Mouse (Mus musculus): ENCODE measurements around the gene Muc5ac. TPM values are rescaled to one million over a fixed set of nuclear protein-coding genes. Genes with fewer than 3 reads are reported as not detected.
"Not testable (repeated sequence)": the region's sequence is repeated elsewhere in the genome, so short reads cannot be mapped to it uniquely, and the experiment has no call there.

The Muc5ac gene
- polyA plus RNA-seq, 1 experiment from 2014 or later, result not detected

GRCm38 (mm10) chr7:141776199-141776598 is 12.6 kb upstream of the Muc5ac start:
- 91% methylated on average over 5 of the region's 5 CpGs for whole genome bisulfite sequencing
- no peak for DNase-seq (ENCODE audit: low spot score, missing footprints)
- H3K4me2 ChIP-seq, result no peak overlapping the region
- no peak for ATAC-seq (ENCODE audit: low FRiP score)
- H3K9me3 ChIP-seq (ENCODE audit: control insufficient read depth, low read length), result no peaks in the 10 kb centered on the region
- H3K9ac ChIP-seq (ENCODE audit: low read length), result no peak overlapping the region
- peaks cover 5% of the 10 kb centered on the region; the same call in 1 of the 2 replicates for H3K4me1 ChIP-seq (ENCODE audit: control insufficient read depth, insufficient read depth, low read length)
- no peaks in the 10 kb centered on the region for H3K27me3 ChIP-seq (ENCODE audit: control insufficient read depth, insufficient read depth, low read length)
- no peak overlapping the region for H3K4me3 ChIP-seq (ENCODE audit: low read depth, low read length)
- no peak overlapping the region for H3K27ac ChIP-seq (ENCODE audit: low read depth, low read length)
- H3K36me3 ChIP-seq (ENCODE audit: control insufficient read depth, insufficient read depth, low read length), result no peaks in the 10 kb centered on the region

- ATAC-seq (ENCODE audit: low FRiP score) (no peak), DNase-seq (ENCODE audit: low spot score, missing footprints) (no peak)
- H3K27me3 ChIP-seq (ENCODE audit: control insufficient read depth, insufficient read depth, low read length), result no peaks in the 10 kb centered on the region
- H3K9me3 ChIP-seq (ENCODE audit: control insufficient read depth, low read length), result peaks cover 4% of the 10 kb centered on the region; the same call in 1 of the 2 replicates
- no peak overlapping the region for H3K4me2 ChIP-seq
- H3K4me3 ChIP-seq (ENCODE audit: low read depth, low read length), result no peak overlapping the region
- WGBS, result 100% methylated on average over 1 of the region's 1 CpGs
- no peaks in the 10 kb centered on the region for H3K36me3 ChIP-seq (ENCODE audit: control insufficient read depth, insufficient read depth, low read length)
- no peak overlapping the region for H3K27ac ChIP-seq (ENCODE audit: low read depth, low read length)
- H3K9ac ChIP-seq (ENCODE audit: low read length), result no peak overlapping the region
- no peaks in the 10 kb centered on the region for H3K4me1 ChIP-seq (ENCODE audit: control insufficient read depth, insufficient read depth, low read length)
Observed at GRCm38 (mm10) chr7:141794251-141794650, 5.5 kb downstream of the Muc5ac start.

- no peak overlapping the region for H3K9ac ChIP-seq (ENCODE audit: low read length)
- ATAC-seq (ENCODE audit: low FRiP score) (no peak), DNase-seq (ENCODE audit: low spot score, missing footprints) (no peak)
- no peaks in the 10 kb centered on the region for H3K9me3 ChIP-seq (ENCODE audit: control insufficient read depth, low read length)
- H3K27me3 ChIP-seq (ENCODE audit: control insufficient read depth, insufficient read depth, low read length), result no peaks in the 10 kb centered on the region
- no peak overlapping the region for H3K4me2 ChIP-seq
- no peak overlapping the region for H3K4me3 ChIP-seq (ENCODE audit: low read depth, low read length)
- 88% methylated on average over 7 of the region's 7 CpGs for WGBS
- H3K4me1 ChIP-seq (ENCODE audit: control insufficient read depth, insufficient read depth, low read length), result no peaks in the 10 kb centered on the region
- no peaks in the 10 kb centered on the region for H3K36me3 ChIP-seq (ENCODE audit: control insufficient read depth, insufficient read depth, low read length)
- no peak overlapping the region for H3K27ac ChIP-seq (ENCODE audit: low read depth, low read length)
Observed at GRCm38 (mm10) chr7:141803206-141803605, 14.4 kb downstream of the Muc5ac start.

- ATAC-seq (ENCODE audit: low FRiP score), result no peak
- WGBS, result 92% methylated on average over 7 of the region's 7 CpGs
- H3K27me3 ChIP-seq (ENCODE audit: control insufficient read depth, insufficient read depth, low read length), result no peaks in the 10 kb centered on the region
Observed at GRCm38 (mm10) chr7:141805384-141805783, 16.6 kb downstream of the Muc5ac start.

GRCm38 (mm10) chr7:141807823-141808222 is 19.1 kb downstream of the Muc5ac start:
- not testable (repeated sequence) for H3K27me3 ChIP-seq (ENCODE audit: control insufficient read depth, insufficient read depth, low read length); H3K9me3 ChIP-seq (ENCODE audit: control insufficient read depth, low read length); H3K36me3 ChIP-seq (ENCODE audit: control insufficient read depth, insufficient read depth, low read length); H3K4me1 ChIP-seq (ENCODE audit: control insufficient read depth, insufficient read depth, low read length); H3K4me2 ChIP-seq; H3K27ac ChIP-seq (ENCODE audit: low read depth, low read length); ATAC-seq (ENCODE audit: low FRiP score); H3K9ac ChIP-seq (ENCODE audit: low read length); DNase-seq (ENCODE audit: low spot score, missing footprints); H3K4me3 ChIP-seq (ENCODE audit: low read depth, low read length)
- WGBS, result no CpG with 5 or more reads among the region's 4 CpGs

More at GRCm38 (mm10) chr7:141805384-141805783, 16.6 kb downstream of the Muc5ac start:
- Histone ChIP-seq H3K27ac (ENCODE audit: low read depth, low read length) (no peak overlapping the region), H3K9ac (ENCODE audit: low read length) (no peak overlapping the region), H3K4me2 (no peak overlapping the region), H3K36me3 (ENCODE audit: control insufficient read depth, insufficient read depth, low read length) (no peaks in the 10 kb centered on the region), H3K4me1 (ENCODE audit: control insufficient read depth, insufficient read depth, low read length) (no peaks in the 10 kb centered on the region), H3K4me3 (ENCODE audit: low read depth, low read length) (no peak overlapping the region), H3K9me3 (ENCODE audit: control insufficient read depth, low read length) (no peaks in the 10 kb centered on the region)
- DNase-seq (ENCODE audit: low spot score, missing footprints), result no peak

- H3K27ac ChIP-seq (ENCODE audit: low read depth, low read length); H3K36me3 ChIP-seq (ENCODE audit: control insufficient read depth, insufficient read depth, low read length); H3K9me3 ChIP-seq (ENCODE audit: control insufficient read depth, low read length); DNase-seq (ENCODE audit: low spot score, missing footprints); H3K27me3 ChIP-seq (ENCODE audit: control insufficient read depth, insufficient read depth, low read length); H3K4me1 ChIP-seq (ENCODE audit: control insufficient read depth, insufficient read depth, low read length); H3K4me2 ChIP-seq; H3K9ac ChIP-seq (ENCODE audit: low read length); H3K4me3 ChIP-seq (ENCODE audit: low read depth, low read length); ATAC-seq (ENCODE audit: low FRiP score): not testable (repeated sequence)
- no CpG with 5 or more reads among the region's 4 CpGs for WGBS
Observed at GRCm38 (mm10) chr7:141809933-141810332, 21.2 kb downstream of the Muc5ac start.

- no peak for ATAC-seq (ENCODE audit: low FRiP score)
- Histone ChIP-seq H3K9ac (ENCODE audit: low read length) (no peak overlapping the region), H3K4me2 (no peak overlapping the region), H3K9me3 (ENCODE audit: control insufficient read depth, low read length) (no peaks in the 10 kb centered on the region), H3K36me3 (ENCODE audit: control insufficient read depth, insufficient read depth, low read length) (no peaks in the 10 kb centered on the region), H3K4me1 (ENCODE audit: control insufficient read depth, insufficient read depth, low read length) (no peaks in the 10 kb centered on the region), H3K4me3 (ENCODE audit: low read depth, low read length) (no peak overlapping the region), H3K27ac (ENCODE audit: low read depth, low read length) (no peak overlapping the region), H3K27me3 (ENCODE audit: control insufficient read depth, insufficient read depth, low read length) (no peaks in the 10 kb centered on the region)
- 86% methylated on average over 4 of the region's 4 CpGs for WGBS
- no peak for DNase-seq (ENCODE audit: low spot score, missing footprints)
Observed at GRCm38 (mm10) chr7:141813321-141813720, 24.5 kb downstream of the Muc5ac start.

- WGBS, result 81% methylated on average over 4 of the region's 4 CpGs
Observed at GRCm38 (mm10) chr7:141815361-141815760, 26.6 kb downstream of the Muc5ac start.

GRCm38 (mm10) chr7:141817355-141818075 is 28.7 kb downstream of the Muc5ac start:
- H3K4me1 ChIP-seq (ENCODE audit: control insufficient read depth, insufficient read depth, low read length), result no peaks in the 10 kb centered on the region
- H3K36me3 ChIP-seq (ENCODE audit: control insufficient read depth, insufficient read depth, low read length), result no peaks in the 10 kb centered on the region
- no peak for ATAC-seq (ENCODE audit: low FRiP score)
- H3K9me3 ChIP-seq (ENCODE audit: control insufficient read depth, low read length), result no peaks in the 10 kb centered on the region
- no peak for DNase-seq (ENCODE audit: low spot score, missing footprints)
- H3K4me3 ChIP-seq (ENCODE audit: low read depth, low read length), result no peak overlapping the region
- WGBS, result 68% methylated on average over 11 of the region's 11 CpGs
- no peak overlapping the region for H3K27ac ChIP-seq (ENCODE audit: low read depth, low read length)
- no peak overlapping the region for H3K4me2 ChIP-seq
- no peak overlapping the region for H3K9ac ChIP-seq (ENCODE audit: low read length)
- no peaks in the 10 kb centered on the region for H3K27me3 ChIP-seq (ENCODE audit: control insufficient read depth, insufficient read depth, low read length)

More at GRCm38 (mm10) chr7:141815361-141815760, 26.6 kb downstream of the Muc5ac start:
- no peak overlapping the region for H3K4me2 ChIP-seq
- H3K9me3 ChIP-seq (ENCODE audit: control insufficient read depth, low read length), result no peaks in the 10 kb centered on the region
- H3K4me3 ChIP-seq (ENCODE audit: low read depth, low read length), result no peak overlapping the region
- no peaks in the 10 kb centered on the region for H3K27me3 ChIP-seq (ENCODE audit: control insufficient read depth, insufficient read depth, low read length)
- H3K27ac ChIP-seq (ENCODE audit: low read depth, low read length), result no peak overlapping the region
- DNase-seq (ENCODE audit: low spot score, missing footprints) (no peak), ATAC-seq (ENCODE audit: low FRiP score) (no peak)
- no peaks in the 10 kb centered on the region for H3K4me1 ChIP-seq (ENCODE audit: control insufficient read depth, insufficient read depth, low read length)
- no peaks in the 10 kb centered on the region for H3K36me3 ChIP-seq (ENCODE audit: control insufficient read depth, insufficient read depth, low read length)
- no peak overlapping the region for H3K9ac ChIP-seq (ENCODE audit: low read length)

Measured in midbrain, embryonic 11.5 days (tissue).